Mouse (Mus musculus) urinary bladder, postnatal 36 days (tissue): ENCODE measurements around the gene Irf2.
A peak's percentile ranks its signal among the peaks of the same experiment; 100 is the strongest.

Experiments
- DNase-seq, 2 experiments: peaks; one replicate each; pipeline ENCODE4 v3.0.0; 2022; ENCODE audit warnings: low spot score in 2 of 2, mixed read lengths in 1 of 2

Gene Irf2

GRCm38 (mm10) chr8:46881755-46882419 lies 142.4 kb downstream of the Irf2 start:
- no peak for DNase-seq

- DNase-seq, result no peak
These were observed 143.2 kb downstream of the Irf2 start for GRCm38 (mm10) chr8:46882743-46883142.

GRCm38 (mm10) chr8:46883232-46884000 lies 143.9 kb downstream of the Irf2 start:
- DNase-seq, result no peak

GRCm38 (mm10) chr8:46885786-46886185 lies 146.3 kb downstream of the Irf2 start:
- no peak for DNase-seq

GRCm38 (mm10) chr8:46886216-46886615 lies 146.7 kb downstream of the Irf2 start:
- no peak for DNase-seq

GRCm38 (mm10) chr8:46887396-46887795 lies 147.9 kb downstream of the Irf2 start:
- DNase-seq, result no peak

GRCm38 (mm10) chr8:46888575-46888974 lies 149.0 kb downstream of the Irf2 start:
- no peak for DNase-seq

- DNase-seq, result no peak
These were observed 150.7 kb downstream of the Irf2 start for GRCm38 (mm10) chr8:46890241-46890640.

- DNase-seq, result peak in 1 of 2 experiments; percentile 50
These were observed 153.2 kb downstream of the Irf2 start for GRCm38 (mm10) chr8:46892511-46893273.

- DNase-seq, result no peak
These were observed 154.9 kb downstream of the Irf2 start for GRCm38 (mm10) chr8:46894385-46894784.

- no peak for DNase-seq
These were observed 156.5 kb downstream of the Irf2 start for GRCm38 (mm10) chr8:46896005-46896404.

- DNase-seq, result no peak
These were observed 157.2 kb downstream of the Irf2 start for GRCm38 (mm10) chr8:46896704-46897103.
